ENCODE assay signal across 30 mouse cellular contexts in genomic region chr4:150114505-150115061, GRCm38 (mm10). TPM values are rescaled to one million over a fixed set of nuclear protein-coding genes. Genes with fewer than 3 reads are reported as not detected.
DNase-seq lines count a peak whose midpoint lies in the region; ATAC-seq and TF ChIP-seq lines count a peak whose summit lies in the region.
"Had no signal": no experiment of that assay in that cellular context is flagged by ENCODE, and none has a peak within 500 bp of the region (broad histone marks: within the 10 kb centered on the region; RNA-seq: fewer than 3 reads in every experiment).

No protein-coding gene starts in this region.

- no peaks in the 10 kb centered on the region for H3K27me3 ChIP-seq in kidney, embryonic 16.5 days (ENCODE audit: insufficient read depth, low read length)
- H3K27me3 ChIP-seq in stomach, embryonic 15.5 days (replicated peaks) = no peaks in the 10 kb centered on the region
- H3K27me3 ChIP-seq: embryonic facial prominence, embryonic 13.5 days; forebrain, embryonic 12.5 days; heart, embryonic 12.5 days; midbrain, embryonic 12.5 days had no signal

- in situ Hi-C loops in ES-E14 (cut with MboI; ENCODE audit: low sequenced_read_pairs in 2 of 2, unreplicated experiment in 2 of 2) = no loop called here

- peak overlapping the region in 1 of 2 experiments; percentile 28; a peak in 1 of 4 replicates for H3K4me3 ChIP-seq in ES-E14 (ENCODE audit: insufficient read depth in 1 of 2, low read depth in 1 of 2, low read length in 2 of 2, poor library complexity in 1 of 2, severe bottlenecking in 1 of 2)
- no peak overlapping the region for H3K4me3 ChIP-seq in kidney, embryonic 16.5 days (ENCODE audit: low read length)
- no peak overlapping the region for H3K4me3 ChIP-seq in stomach, embryonic 15.5 days (replicated peaks)
- H3K4me3 ChIP-seq: embryonic facial prominence, embryonic 13.5 days; erythroblast, embryonic 14.5 days; forebrain, embryonic 12.5 days; heart, embryonic 12.5 days; hindbrain, embryonic 10.5 days; midbrain, embryonic 12.5 days had no signal

- no peak overlapping the region for H3K27ac ChIP-seq in ES-E14 (ENCODE audit: insufficient read depth, low read depth, low read length, poor library complexity, severe bottlenecking)
- no peak overlapping the region for H3K27ac ChIP-seq in kidney, embryonic 16.5 days (ENCODE audit: low read length)
- H3K27ac ChIP-seq in stomach, embryonic 15.5 days = no peak overlapping the region
- H3K27ac ChIP-seq: embryonic facial prominence, embryonic 13.5 days; forebrain, embryonic 12.5 days; hindbrain, embryonic 10.5 days; macrophage; midbrain, embryonic 12.5 days had no signal

- peak overlapping the region; percentile 10; the same call in 1 of the 2 replicates for H3K9ac ChIP-seq in ES-E14 (ENCODE audit: insufficient read depth, low read depth, low read length, poor library complexity, severe bottlenecking)
- no peak overlapping the region for H3K9ac ChIP-seq in kidney, embryonic 16.5 days (replicated peaks; ENCODE audit: low read length)
- H3K9ac ChIP-seq in stomach, embryonic 15.5 days = no peak overlapping the region
- H3K9ac ChIP-seq: embryonic facial prominence, embryonic 13.5 days; forebrain, embryonic 12.5 days; heart, embryonic 12.5 days; liver, postnatal 0 days; midbrain, embryonic 12.5 days had no signal

- peak; percentile 44; the same call in 1 of the 2 replicates for ATAC-seq in kidney, embryonic 16.5 days (ENCODE audit: low FRiP score, low TSS enrichment)
- ATAC-seq in stomach, embryonic 15.5 days (ENCODE audit: insufficient read depth, low FRiP score, low read depth) = 0 out of 2 replicates have a peak, but pooled peaks have one; percentile 27
- ATAC-seq: liver, postnatal 0 days; lung, postnatal 0 days had no signal

- whole genome bisulfite sequencing in kidney, embryonic 16.5 days = 81% methylated on average over 26 of the region's 26 CpGs
- 86% methylated on average over 26 of the region's 26 CpGs for WGBS in stomach, embryonic 15.5 days

- H3K9me3 ChIP-seq in ES-E14 (ENCODE audit: control insufficient read depth, insufficient read depth, low read depth, low read length) = no peaks in the 10 kb centered on the region
- H3K9me3 ChIP-seq in kidney, embryonic 16.5 days (ENCODE audit: low read length) = no peaks in the 10 kb centered on the region
- no peaks in the 10 kb centered on the region for H3K9me3 ChIP-seq in stomach, embryonic 15.5 days
- H3K9me3 ChIP-seq: embryonic facial prominence, embryonic 13.5 days; forebrain, embryonic 12.5 days; heart, embryonic 12.5 days; hindbrain, embryonic 10.5 days; midbrain, embryonic 12.5 days had no signal

- DNase-seq in ES-E14 (ENCODE audit: low read depth, low spot score) = no peak
- DNase-seq in ZHBTc4 (ENCODE audit: low read depth, low spot score) = peak; percentile 25
- DNase-seq in gastrocnemius, postnatal 25 days = no peak
- no peak for DNase-seq in frontal cortex, adult 2 months (ENCODE audit: extremely low spot score in 1 of 2, low spot score in 1 of 2)
- DNase-seq in left cerebral cortex, postnatal 36 days (ENCODE audit: low spot score in 2 of 2) = no peak
- DNase-seq: adrenal gland, postnatal 10 days; cerebellum, adult 2 months; cerebellum, postnatal 25 days; embryo, embryonic 11 days; heart, adult 11 months; heart, postnatal 10 days; liver, postnatal 0 days had no signal

- peaks cover 0 to 10% of the 10 kb centered on the region in 2 experiments; a peak in 1 of 4 replicates for H3K4me1 ChIP-seq in ES-E14 (ENCODE audit: control insufficient read depth in 2 of 2, insufficient read depth in 2 of 2, low read length in 2 of 2, poor library complexity in 1 of 2)
- peaks cover 7% of the 10 kb centered on the region for H3K4me1 ChIP-seq in kidney, embryonic 16.5 days (ENCODE audit: insufficient read depth, low read length)
- no peaks in the 10 kb centered on the region for H3K4me1 ChIP-seq in stomach, embryonic 15.5 days

- intact Hi-C loops in left cerebral cortex, postnatal 36 days (cut with DNase I) = no loop called here

- no peak overlapping the region for H3K4me2 ChIP-seq in kidney, embryonic 16.5 days (replicated peaks; ENCODE audit: low read depth, low read length)
- no peak overlapping the region for H3K4me2 ChIP-seq in stomach, embryonic 15.5 days
- H3K4me2 ChIP-seq: embryonic facial prominence, embryonic 13.5 days; forebrain, embryonic 12.5 days; heart, embryonic 12.5 days; midbrain, embryonic 12.5 days had no signal

- no peaks in the 10 kb centered on the region for H3K36me3 ChIP-seq in ES-E14 (ENCODE audit: control insufficient read depth, insufficient read depth, low read length, poor library complexity, severe bottlenecking)
- H3K36me3 ChIP-seq in kidney, embryonic 16.5 days (ENCODE audit: insufficient read depth, low read length) = no peaks in the 10 kb centered on the region
- no peaks in the 10 kb centered on the region for H3K36me3 ChIP-seq in stomach, embryonic 15.5 days
- H3K36me3 ChIP-seq: embryonic facial prominence, embryonic 13.5 days; forebrain, embryonic 12.5 days; heart, embryonic 12.5 days; hindbrain, embryonic 10.5 days; midbrain, embryonic 12.5 days had no signal

TF ChIP-seq in ES-E14, 5 proteins besides CTCF, POLR2A, EP300 and RAD21:
- TF ChIP-seq MAFK (IDR thresholded peaks at IDR 0.05; ENCODE audit: insufficient read depth, low read depth, low read length) (0 out of 2 replicates have a peak, but pooled peaks have one; percentile 63), HCFC1 (IDR thresholded peaks at IDR 0.05; ENCODE audit: borderline replicate concordance, insufficient read depth, low read length) (no peak)
TF ChIP-seq in ES-E14: peak in this region for 1.

RNA-seq across cellular contexts. Expression of gene Slc2a5, which starts 4.5 kb away (rescaled TPM):
- 2.4 and 3.2 TPM in 2 replicates for total RNA-seq in ES-E14 (2012; rRNA removed)
- polyA plus RNA-seq in kidney, embryonic 16.5 days (2015; fragmentation: Nextera tagmentation; extraction: Ambion mirVana) = 2.2 and 2.5 TPM in 2 replicates
- 1.6 and 2.4 TPM in 2 replicates for polyA plus RNA-seq in stomach, embryonic 15.5 days (2015; fragmentation: Nextera tagmentation; extraction: Ambion mirVana)
- total RNA-seq in gastrocnemius, postnatal 25 days (2021) = under 1 TPM in 1 of 2 experiments, not detected in 1; 0.54 TPM
- 4.7 and 7.6 TPM in 2 replicates for polyA plus RNA-seq in frontal cortex, adult 2 months (2012; rRNA removed)
- 1 to 10 TPM; 6.3 to 7.3 TPM for total RNA-seq in left cerebral cortex, postnatal 36 days (2021)
- total RNA-seq: gastrocnemius, adult 8-10 months; neutrophil, adult 5-6 weeks had no signal
- polyA plus RNA-seq: C2C12; erythroblast, embryonic 14.5 days had no signal

RNA-seq across cellular contexts. Expression of gene Gpr157, which starts 27.4 kb away (rescaled TPM):
- 0.58 and 0.71 TPM in 2 replicates for total RNA-seq in ES-E14 (2012; rRNA removed)
- polyA plus RNA-seq in kidney, embryonic 16.5 days (2015; fragmentation: Nextera tagmentation; extraction: Ambion mirVana) = 0.40 and 0.51 TPM in 2 replicates
- polyA plus RNA-seq in stomach, embryonic 15.5 days (2015; fragmentation: Nextera tagmentation; extraction: Ambion mirVana) = 1.2 and 1.3 TPM in 2 replicates
- total RNA-seq in gastrocnemius, postnatal 25 days (2021) = 10 to 100 TPM; 22.8 to 35.7 TPM
- polyA plus RNA-seq in frontal cortex, adult 2 months (2012; rRNA removed) = 1.4 and 1.8 TPM in 2 replicates
- 1 to 10 TPM; 1.5 to 1.6 TPM for total RNA-seq in left cerebral cortex, postnatal 36 days (2021)

RNA-seq across cellular contexts. Expression of gene Slc2a7, which starts 34.2 kb away (rescaled TPM):
- 2.5 and 2.6 TPM in 2 replicates for total RNA-seq in ES-E14 (2012; rRNA removed)
- polyA plus RNA-seq in kidney, embryonic 16.5 days (2015; fragmentation: Nextera tagmentation; extraction: Ambion mirVana) = not detected in 2 replicates
- 0.08 and 0.15 TPM in 2 replicates for polyA plus RNA-seq in stomach, embryonic 15.5 days (2015; fragmentation: Nextera tagmentation; extraction: Ambion mirVana)
- not detected for total RNA-seq in gastrocnemius, postnatal 25 days (2021)
- not detected in 2 replicates for polyA plus RNA-seq in frontal cortex, adult 2 months (2012; rRNA removed)
- not detected for total RNA-seq in left cerebral cortex, postnatal 36 days (2021)
- total RNA-seq: adrenal gland, postnatal 10 days; gastrocnemius, adult 8-10 months; heart, postnatal 10 days; layer of hippocampus, postnatal 14 days; left cerebral cortex, adult 8-10 months; liver, adult 2 months; neutrophil, adult 5-6 weeks had no signal
- polyA plus RNA-seq: C2C12; cerebellum, adult 2 months; embryonic facial prominence, embryonic 13.5 days; erythroblast, embryonic 14.5 days; forebrain, embryonic 12.5 days; heart, embryonic 12.5 days; hindbrain, embryonic 10.5 days; limb, embryonic 11.5 days; liver, adult 2 months; liver, postnatal 0 days; lung, postnatal 0 days; macrophage; midbrain, embryonic 12.5 days; testis, adult 2 months had no signal

Comparison
In these comparisons a context has a peak if more than half of its experiments do, and no peak if none do; other contexts are left out.
1. RNA of gene Gpr157, which starts 27.4 kb away (total RNA-seq): 22.8 to 35.7 TPM in gastrocnemius, postnatal 25 days; 1.5 to 1.6 TPM in left cerebral cortex, postnatal 36 days and 0.58 to 0.71 TPM in ES-E14; every median in the first group is over 4 times any median in the second.